Mouse (Mus musculus) cerebellum, adult 11 months (tissue): ENCODE data around the gene Ap1m2.
"Not testable (repeated sequence)": the region's sequence is repeated elsewhere in the genome, so short reads cannot be mapped to it uniquely, and the experiment has no call there.

ENCODE experiments used
- DNase-seq: peaks from one replicate; pipeline ENCODE4 v3.0.0; 2022

The Ap1m2 gene

DNA sequence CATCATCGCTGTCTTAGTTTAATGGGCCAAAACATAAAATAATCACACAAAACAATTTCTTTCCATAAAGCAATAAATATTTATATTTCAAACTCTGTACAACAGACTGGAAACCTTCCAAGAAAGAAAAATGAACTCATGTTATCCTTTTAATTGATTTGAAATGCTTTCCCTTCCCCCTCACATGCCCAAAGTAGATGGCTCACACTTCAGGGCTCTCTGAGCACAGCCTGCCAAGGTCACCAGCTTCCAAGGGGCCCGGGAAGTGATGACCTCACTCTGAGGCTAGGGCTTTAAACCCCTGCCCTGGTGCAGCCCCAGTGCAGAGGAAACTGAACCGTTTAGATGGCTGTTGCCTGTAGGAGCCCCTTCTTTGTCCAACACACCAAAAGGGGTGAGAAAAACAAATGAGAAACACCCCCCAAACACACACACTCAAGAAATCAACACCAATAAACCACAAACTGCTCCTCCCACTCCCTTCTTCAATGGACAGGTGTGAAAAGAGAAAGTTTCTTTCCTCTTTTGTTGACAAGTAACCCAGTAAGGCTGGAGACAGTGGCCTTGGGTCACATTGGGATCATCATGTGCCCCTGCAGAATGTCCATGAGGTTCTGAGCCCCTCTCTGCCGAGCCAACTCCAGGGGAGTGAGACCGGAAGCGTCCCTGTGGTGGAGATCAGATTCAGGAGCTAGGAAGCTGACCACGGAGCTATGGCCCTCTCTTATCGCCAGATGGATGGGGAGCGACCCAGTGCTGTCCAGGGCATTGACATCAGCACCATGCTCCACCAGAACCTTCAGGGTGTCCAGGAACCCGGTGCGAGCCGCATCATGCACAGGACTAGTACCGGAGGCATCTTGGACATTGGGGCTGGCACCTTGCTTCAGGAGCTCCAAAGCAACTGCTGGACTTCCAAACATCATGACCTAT, 23.5 kb downstream of the Ap1m2 start:
- DNase-seq = peak; percentile 39

DNA sequence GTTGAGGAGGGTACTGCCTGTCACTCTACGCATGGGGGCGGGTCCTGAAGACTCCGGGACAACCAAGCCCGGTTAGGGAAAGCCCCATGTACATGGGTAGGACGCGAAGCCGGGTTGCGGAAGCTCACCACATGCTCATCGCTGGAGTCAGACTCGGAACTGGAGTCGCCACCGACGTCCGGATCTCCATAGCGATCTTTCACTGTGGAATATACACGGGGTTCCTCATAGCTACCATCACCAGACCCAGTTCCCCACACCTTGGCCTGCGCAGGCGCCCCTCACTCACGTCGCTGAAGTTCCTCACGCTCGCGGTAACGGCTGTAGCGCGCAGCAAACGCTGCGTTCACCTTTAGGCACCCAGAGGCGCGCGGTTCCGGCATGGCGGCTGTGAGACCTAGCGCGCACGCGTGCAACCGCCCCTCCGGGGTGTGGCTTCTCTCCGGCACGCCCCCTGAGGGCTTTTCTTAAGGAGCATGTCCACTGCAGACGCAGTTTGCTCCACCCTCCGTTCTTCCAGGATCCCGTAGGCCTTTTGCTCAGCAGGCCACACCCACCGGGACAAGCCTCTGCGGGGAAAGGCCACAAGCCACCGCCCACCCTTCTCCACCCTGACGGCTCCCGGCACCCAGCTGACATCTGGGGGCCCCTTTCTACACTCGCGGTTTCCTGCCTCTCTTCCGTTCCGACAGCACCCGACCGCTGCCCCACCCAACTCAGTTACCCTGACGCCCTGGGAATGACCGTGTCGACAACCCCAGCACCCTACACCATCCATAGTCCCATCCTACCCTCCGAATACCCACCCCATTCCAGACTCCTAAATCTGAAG, 24.4 kb downstream of the Ap1m2 start, which contains the start of gene Kri1:
Kri1 (minus strand) TSS at position 399 of the 832 bp plus-strand sequence.
- DNase-seq = peak; percentile 97

- no peak for DNase-seq
These were observed 25.4 kb downstream of the Ap1m2 start for GRCm38 (mm10) chr9:21286753-21287152.

DNA sequence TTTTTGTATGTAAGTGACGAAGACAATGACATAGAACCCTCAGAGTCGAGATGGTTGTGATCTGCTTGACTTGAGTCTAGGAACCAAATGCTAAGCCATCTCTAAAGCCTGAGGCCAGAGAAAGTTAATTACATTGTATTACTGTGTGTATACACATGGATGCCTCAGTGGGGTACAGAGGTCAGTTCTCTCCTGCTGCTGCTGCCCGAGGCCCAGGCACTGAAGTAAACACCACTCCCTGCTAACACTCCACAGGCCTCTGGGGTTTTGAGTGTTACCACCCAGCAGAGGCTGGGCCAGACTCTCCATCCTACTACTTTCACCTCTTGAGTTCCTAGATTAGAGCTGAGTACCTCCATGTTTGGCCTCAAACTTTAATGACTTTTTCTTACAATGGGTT, 28.1 kb downstream of the Ap1m2 start:
- DNase-seq = no peak

- no peak for DNase-seq
These were observed 28.5 kb downstream of the Ap1m2 start for GRCm38 (mm10) chr9:21283591-21283990.

DNA sequence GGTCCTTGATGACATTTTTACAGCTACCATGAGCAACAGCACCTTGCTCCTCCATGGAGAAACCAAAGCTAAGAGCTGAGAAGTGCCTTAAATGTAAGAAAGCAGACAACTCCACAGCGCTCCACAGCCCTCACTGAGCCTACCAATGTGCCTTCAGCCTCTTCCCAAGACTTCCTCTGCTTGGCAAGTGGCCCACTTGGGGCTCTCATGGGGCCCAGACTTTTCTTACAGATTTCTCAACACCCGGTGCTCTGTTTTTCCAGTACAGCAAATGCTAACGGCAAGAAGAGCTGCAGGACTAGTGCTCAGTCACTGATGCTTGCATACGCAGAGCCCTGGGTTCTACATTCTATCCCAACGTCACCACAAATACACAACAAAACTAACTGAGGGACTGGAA, 34.4 kb downstream of the Ap1m2 start:
- DNase-seq = no peak

DNA sequence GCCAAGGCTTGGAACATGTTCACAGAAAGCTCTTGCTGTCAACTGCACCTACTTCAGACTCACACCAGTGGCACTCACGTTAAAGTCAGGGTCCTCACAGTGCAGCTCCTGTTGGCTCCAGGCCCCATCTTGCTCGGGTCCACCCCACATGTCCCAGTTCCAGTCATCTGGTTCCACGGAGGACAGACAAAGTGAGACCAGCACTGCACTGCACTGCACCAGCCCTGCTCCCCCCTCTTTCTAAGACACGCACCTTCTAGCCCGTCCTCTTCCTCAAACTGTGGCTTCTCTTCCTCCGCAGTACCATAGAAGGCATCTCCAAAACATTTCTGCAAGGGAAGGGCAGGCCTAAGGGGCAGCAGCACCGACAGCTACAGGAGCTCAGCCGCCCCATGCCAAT, 35.8 kb downstream of the Ap1m2 start:
- no peak for DNase-seq

DNA sequence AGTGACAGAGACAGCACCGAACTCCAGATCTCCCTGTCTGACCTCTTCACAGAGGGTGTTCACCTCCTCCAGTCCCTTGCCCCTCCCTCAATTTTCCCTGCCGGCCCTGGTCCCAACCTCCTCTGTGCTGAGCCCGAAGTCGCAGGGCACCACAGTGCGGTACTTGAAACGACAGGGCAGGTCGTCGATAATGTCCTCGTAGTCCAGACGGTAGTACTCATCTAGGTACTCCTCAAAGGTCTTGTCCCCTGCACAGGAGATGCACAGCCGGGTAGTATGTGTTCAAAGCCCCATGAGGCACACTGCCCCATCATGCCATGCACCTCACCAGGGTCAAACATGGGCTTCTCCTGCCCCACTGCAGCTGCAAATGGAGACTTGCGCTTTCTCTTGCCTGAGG, 36.4 kb downstream of the Ap1m2 start:
- no peak for DNase-seq

DNA sequence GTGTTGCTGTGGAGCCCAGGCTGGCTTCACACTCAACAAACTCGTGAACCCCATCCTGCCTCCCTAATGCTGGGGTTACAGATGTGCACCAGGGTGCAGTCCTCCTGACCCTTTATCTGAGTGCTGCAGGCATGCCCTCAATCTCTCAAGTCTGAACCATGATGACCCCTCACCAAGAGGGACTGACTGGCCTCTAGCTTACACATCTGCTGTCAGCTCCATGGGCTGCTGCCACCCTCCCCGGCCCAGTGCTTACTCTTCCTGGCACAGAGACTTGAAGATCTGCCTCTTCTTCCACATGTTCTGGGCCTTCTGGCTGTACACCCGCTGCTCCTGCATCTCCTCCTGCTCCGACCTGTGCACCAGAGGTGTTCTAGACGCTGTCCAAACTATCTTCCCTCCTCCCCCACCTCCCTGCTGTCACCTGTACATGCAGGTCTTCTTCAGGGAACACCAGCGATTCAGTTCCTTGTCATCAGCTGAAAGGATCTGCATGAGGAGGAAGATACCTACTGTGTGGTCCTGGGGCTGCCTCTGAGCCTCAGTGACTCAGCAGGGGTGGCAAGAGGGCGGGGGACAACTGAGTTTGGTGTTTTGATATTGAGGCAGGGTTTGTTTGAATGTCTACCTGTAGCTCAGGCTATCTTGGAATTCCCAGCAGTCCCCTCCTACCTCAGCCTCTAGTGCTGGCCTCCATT, 37.0 kb downstream of the Ap1m2 start:
- no peak for DNase-seq

GRCm38 (mm10) chr9:21274336-21274735, 37.8 kb downstream of the Ap1m2 start:
- no peak for DNase-seq

GRCm38 (mm10) chr9:21273520-21274228, 38.5 kb downstream of the Ap1m2 start:
- DNase-seq = no peak

DNA sequence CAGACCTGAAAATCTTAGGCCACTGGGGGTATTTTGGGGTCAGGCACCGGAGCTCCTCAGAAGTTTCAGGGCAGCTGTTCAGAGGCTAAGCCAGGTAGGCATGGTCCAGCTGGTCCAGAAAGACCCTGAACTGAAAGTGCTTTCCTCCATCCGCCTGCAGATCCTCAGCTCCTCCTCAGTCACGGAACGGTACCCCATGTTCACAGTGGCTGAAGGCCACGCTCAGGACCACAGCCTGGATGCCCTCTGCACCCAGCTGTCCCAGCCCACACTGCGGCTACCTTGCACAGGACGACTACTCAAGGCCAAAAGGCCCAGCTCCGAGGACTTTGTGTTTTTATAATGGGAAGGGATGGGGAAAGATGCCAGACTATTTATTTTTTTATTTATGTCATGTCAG, 39.0 kb downstream of the Ap1m2 start:
- no peak for DNase-seq

- DNase-seq = no peak
These were observed 39.7 kb downstream of the Ap1m2 start for GRCm38 (mm10) chr9:21272391-21272790.

DNA sequence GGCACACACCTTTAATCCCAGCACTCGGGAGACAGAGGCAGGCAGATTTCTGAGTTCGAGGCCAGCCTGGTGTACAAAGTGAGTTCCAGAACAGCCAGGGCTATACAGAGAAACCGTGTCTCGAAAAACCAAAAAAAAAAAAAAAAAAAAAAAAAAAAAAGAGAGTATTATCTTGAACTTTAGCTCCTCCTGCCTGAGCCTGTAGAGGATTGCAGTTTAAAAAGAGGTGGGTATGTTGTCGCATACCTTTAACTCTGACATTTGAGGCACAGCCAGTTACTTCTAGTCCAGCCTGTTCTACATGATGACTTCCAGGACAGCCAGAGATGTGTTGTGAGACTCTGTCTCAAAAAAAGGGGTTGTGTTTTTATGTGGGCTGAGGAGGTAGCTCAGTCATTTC, 42.5 kb downstream of the Ap1m2 start:
- not testable (repeated sequence) for DNase-seq

- no peak for DNase-seq
These were observed 43.8 kb downstream of the Ap1m2 start for GRCm38 (mm10) chr9:21268305-21268704.

- DNase-seq = no peak
These were observed 45.2 kb downstream of the Ap1m2 start for GRCm38 (mm10) chr9:21266889-21267288.

DNA sequence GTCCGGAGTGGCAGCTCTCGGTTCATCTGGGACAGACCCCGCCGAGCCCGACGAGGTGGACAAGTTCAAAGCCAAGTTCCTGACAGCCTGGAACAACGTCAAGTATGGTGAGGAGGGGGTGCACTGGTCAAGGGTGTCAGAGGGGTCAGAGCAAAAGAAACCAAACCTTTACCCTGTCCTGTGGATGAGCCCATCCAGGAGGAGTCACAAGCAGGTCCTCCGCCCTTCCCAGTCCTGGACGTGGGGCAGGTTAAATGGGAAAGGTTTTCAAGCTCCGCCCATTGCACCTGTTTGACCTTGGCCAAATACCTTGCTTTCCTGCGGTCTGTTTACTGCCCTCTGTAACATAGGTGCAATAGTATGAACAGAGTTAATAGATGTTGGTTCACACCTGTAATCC, 46.5 kb downstream of the Ap1m2 start:
- DNase-seq = no peak

DNA sequence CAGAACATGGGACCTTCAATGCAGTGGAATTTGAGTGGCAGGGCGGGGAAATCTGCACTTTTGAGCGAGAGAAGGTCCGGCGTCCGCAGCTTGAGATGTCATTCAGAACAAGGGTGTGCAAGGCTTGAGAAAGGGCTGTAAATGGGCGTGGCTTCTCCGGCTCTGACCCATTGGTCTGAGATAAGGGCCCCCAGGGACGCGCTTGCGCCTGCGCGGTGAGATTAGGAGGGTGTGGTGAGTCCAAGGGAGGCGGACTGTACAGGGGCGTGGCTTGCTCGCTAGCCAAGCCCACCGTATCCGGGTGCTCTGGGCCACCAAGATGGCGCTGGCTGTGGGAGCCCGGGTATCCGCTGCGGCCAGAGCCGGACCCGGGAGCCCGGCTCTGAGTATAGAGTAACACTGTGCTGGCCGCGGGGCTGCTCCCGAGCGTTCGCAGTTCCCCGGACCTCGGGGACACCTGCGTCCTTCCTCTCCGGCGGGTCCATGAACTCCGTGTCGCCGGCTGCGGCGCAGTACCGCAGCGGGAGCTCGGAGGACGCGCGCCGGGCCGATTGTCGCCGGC, 47.1 kb downstream of the Ap1m2 start, which contains the start of gene Atg4d:
Atg4d (plus strand) TSS at position 294 of the 562 bp plus-strand sequence.
- DNase-seq = peak; percentile 99

DNA sequence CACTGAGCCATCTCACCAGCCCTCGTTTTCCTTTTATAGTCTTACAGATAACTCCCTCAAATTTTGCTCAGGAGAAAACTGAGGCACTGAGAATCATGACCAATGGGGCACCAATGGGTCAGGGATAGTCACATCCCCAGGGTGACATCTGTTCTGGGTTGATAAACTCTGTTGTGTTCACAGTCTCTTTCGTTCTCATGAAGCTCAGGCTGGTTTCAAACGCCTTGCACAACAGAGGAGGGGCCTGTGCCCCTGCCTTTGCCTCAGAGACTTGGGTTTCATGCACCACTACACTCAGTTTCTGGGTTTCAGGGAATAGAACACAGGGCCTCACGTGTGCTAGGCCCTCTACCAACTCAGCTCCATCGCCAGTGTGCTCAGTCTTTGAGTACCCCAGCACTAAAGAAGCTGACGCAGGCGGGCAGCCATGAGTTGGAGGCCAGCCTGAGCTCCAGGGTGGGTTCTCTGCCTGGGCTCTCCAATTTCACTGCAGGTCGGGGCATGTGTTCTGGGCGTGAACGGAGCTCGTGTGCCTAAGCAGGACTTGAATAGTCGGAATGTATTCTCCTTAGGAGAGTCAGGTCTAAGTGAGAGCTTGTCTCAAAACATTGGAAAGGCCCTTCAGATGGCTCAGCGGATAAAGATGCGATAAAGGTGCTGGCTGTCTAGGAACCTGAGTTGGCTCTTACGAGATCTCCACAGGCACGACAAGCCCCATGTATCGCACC, 47.7 kb downstream of the Ap1m2 start:
- DNase-seq = no peak

DNA sequence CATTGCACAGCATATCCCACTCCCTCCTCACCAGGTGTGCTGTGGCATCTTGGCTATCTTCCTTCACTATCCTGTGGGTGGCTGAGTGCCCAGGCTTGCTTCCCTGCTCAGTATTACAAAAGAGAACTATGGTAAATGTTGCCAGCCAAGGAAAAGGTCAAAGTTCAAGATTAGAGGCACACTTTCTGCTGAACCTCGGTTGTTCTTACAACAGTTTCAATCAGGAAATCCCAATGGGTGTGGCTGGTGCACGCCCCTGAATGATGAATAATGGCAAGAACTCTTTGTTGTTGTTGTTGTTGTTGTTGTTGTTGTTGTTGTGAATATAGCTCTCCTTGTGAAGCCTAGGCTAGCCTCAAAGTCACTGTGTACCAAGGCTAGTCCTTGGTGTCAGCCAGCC, 50.3 kb downstream of the Ap1m2 start:
- DNase-seq = no peak

- no peak for DNase-seq
These were observed 51.6 kb downstream of the Ap1m2 start for GRCm38 (mm10) chr9:21260491-21261040.
